Mouse (Mus musculus) macrophage (primary cell): ENCODE results near the gene Dupd1. TPM values are rescaled to one million over a fixed set of nuclear protein-coding genes. Genes with fewer than 3 reads are reported as not detected.

Experiments used
- H3K27ac ChIP-seq: fragments of 350-480 bp; formaldehyde crosslinking; 2 replicates; pipeline ENCODE4 v1.9.0; 2021
- H3K36me3 ChIP-seq: fragments of 350-480 bp; formaldehyde crosslinking; 2 replicates; pipeline ENCODE4 v1.9.0; 2021; ENCODE audit errors: inconsistent target
- H3K4me3 ChIP-seq: fragments of 350-480 bp; formaldehyde crosslinking; 2 replicates; pipeline ENCODE4 v1.9.0; 2021; ENCODE audit errors: inconsistent target
- H3K79me2 ChIP-seq: fragments of 350-480 bp; formaldehyde crosslinking; 2 replicates; pipeline ENCODE4 v1.9.0; 2021; ENCODE audit errors: inconsistent target
- WGBS: methylation state at CpG from one replicate; pipeline ENCODE4 v1.1.7; 2026; ENCODE audit warnings: inconsistent platforms; ENCODE audit not compliant: missing documents; 5-methylcytosine and 5-hydroxymethylcytosine counted together
- polyA plus RNA-seq: library from polyadenylated mRNA; stranded (reverse); fragments of 250-400 nt; gene quantifications from 3 replicates; pipeline ENCODE4 v1.2.4, GENCODE M21; 2018; ENCODE audit warnings: inconsistent platforms

Dupd1 gene
- polyA plus RNA-seq, 1 experiment from 2014 or later, result not detected

- no peaks in the 10 kb centered on the region for H3K36me3 ChIP-seq
- no peak overlapping the region for H3K4me3 ChIP-seq
- no peak overlapping the region for H3K27ac ChIP-seq
- no peaks in the 10 kb centered on the region for H3K79me2 ChIP-seq
- WGBS, result 28% methylated on average over 5 of the region's 5 CpGs
Observed at GRCm38 (mm10) chr14:21703255-21703654, 11.1 kb downstream of the Dupd1 start.

- Histone ChIP-seq H3K4me3 (no peak overlapping the region), H3K36me3 (no peaks in the 10 kb centered on the region)
Observed at GRCm38 (mm10) chr14:21702691-21703090, 11.7 kb downstream of the Dupd1 start.

DNA sequence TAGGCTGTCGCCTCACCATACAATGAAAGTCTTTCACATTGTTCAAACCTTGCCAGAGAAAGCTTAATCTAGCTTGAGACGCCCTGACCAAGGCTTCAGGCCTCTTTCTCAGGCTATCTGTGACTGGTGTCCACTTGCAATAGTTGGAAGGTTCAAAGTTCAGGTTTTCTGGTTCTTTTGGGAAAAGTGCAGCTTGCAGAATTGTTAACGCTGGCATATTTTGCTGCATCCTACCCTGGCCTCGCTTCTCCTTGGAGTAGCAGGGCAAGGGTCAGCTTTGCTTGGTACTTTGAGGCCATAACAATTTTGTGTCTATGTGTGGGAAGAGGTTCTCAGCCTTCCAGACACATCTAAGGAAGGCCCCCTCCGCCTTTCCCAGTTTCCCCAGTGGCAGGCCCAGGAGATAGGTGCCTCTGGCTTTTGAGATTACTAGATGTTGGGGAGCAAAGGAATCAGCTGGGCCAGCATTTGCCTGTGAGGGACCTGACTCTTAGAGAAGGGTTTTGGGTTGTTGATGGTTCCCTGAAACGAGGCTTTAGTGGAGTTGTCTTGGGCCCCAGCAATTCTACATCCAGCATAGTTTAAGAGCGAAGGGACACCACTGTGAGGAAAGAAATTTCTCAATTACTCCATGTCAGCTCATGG is 18.1 kb downstream of the Dupd1 start:
- H3K27ac ChIP-seq, result no peak overlapping the region
- no peaks in the 10 kb centered on the region for H3K36me3 ChIP-seq
- H3K4me3 ChIP-seq, result no peak overlapping the region
- no peaks in the 10 kb centered on the region for H3K79me2 ChIP-seq
- 99% methylated on average over 7 of the region's 7 CpGs for WGBS

More at GRCm38 (mm10) chr14:21702691-21703090, 11.7 kb downstream of the Dupd1 start:
- Histone ChIP-seq H3K27ac (no peak overlapping the region), H3K79me2 (no peaks in the 10 kb centered on the region)
- WGBS, result 91% methylated on average over 8 of the region's 8 CpGs

GRCm38 (mm10) chr14:21695020-21695419 is 19.4 kb downstream of the Dupd1 start:
- Histone ChIP-seq H3K36me3 (no peaks in the 10 kb centered on the region), H3K4me3 (no peak overlapping the region), H3K27ac (no peak overlapping the region), H3K79me2 (no peaks in the 10 kb centered on the region)
- 87% methylated on average over 6 of the region's 6 CpGs for WGBS

DNA sequence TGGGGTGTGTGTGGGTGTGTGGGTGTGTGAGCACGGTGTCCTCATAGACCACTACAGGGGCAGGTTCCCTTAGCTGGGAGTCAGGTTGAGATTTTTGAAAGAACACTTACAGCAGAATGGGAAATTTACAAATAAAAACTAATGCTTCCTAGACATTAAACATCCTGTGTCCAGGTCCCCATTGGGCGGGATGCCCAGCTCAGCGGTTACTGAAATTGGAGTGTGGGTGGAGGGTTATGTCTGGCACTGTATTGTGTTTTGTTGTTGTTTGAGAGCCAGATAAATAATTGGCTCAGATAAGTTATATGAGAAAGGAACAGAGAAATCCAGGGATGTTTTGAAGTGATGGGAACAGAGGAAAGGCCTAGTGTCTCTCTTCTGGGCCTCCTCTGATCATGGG is 23.3 kb downstream of the Dupd1 start:
- Histone ChIP-seq H3K79me2 (no peaks in the 10 kb centered on the region), H3K4me3 (no peak overlapping the region), H3K36me3 (no peaks in the 10 kb centered on the region), H3K27ac (no peak overlapping the region)
- 87% methylated on average over 3 of the region's 3 CpGs for WGBS

- no peak overlapping the region for H3K27ac ChIP-seq
- no peaks in the 10 kb centered on the region for H3K79me2 ChIP-seq
- WGBS, result 83% methylated on average over 39 of the region's 49 CpGs
- no peaks in the 10 kb centered on the region for H3K36me3 ChIP-seq
- no peak overlapping the region for H3K4me3 ChIP-seq
Observed at GRCm38 (mm10) chr14:21686376-21687279, 27.7 kb downstream of the Dupd1 start.

GRCm38 (mm10) chr14:21685411-21686146 is 28.8 kb downstream of the Dupd1 start:
- no peaks in the 10 kb centered on the region for H3K36me3 ChIP-seq
- H3K4me3 ChIP-seq, result no peak overlapping the region
- no peaks in the 10 kb centered on the region for H3K79me2 ChIP-seq
- H3K27ac ChIP-seq, result no peak overlapping the region
- 96% methylated on average over 10 of the region's 10 CpGs for WGBS

DNA sequence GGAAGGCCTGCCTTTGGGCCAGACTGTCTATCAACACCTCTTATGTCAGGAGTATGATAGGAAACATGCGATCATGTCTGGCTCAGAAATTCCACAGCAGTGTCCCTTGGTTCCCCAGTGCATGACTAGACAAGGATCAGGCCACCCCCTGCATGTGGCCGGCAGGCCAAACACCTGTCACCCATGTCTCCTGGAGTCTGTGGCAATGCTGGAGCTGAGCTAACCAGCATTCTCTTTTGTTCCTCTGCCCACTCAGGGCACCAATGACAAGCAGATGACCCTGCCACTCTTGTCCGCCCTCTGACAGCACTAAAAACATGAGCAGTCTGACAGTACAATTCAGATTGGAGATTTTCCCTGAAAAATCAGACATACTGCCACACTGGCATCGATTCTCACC is 30.5 kb downstream of the Dupd1 start:
- no peak overlapping the region for H3K4me3 ChIP-seq
- no peaks in the 10 kb centered on the region for H3K79me2 ChIP-seq
- 88% methylated on average over 4 of the region's 4 CpGs for WGBS
- no peak overlapping the region for H3K27ac ChIP-seq
- no peaks in the 10 kb centered on the region for H3K36me3 ChIP-seq

DNA sequence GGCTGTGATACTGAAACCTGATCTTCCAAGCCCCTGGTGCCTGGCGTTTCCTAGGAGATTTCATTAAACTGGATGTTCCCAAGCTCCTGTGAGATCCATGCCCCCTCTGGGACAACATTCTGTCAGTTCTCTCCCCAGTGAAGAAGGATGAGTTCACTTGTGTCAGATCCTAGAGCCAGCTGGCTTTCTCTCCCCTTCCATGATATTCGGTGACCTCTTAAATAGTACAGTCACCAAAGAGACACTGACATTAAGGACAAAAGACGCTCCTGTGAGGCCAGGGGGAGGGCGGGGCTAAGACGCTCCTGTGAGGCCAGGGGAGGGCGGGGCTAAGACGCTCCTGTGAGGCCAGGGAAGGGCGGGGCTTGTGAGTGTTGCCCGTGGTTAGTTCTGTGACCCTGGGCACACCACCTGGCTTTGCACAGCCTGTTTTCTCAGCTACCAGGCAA is 31.7 kb downstream of the Dupd1 start:
- WGBS, result 9% methylated on average over 9 of the region's 9 CpGs
- Histone ChIP-seq H3K4me3 (no peak overlapping the region), H3K27ac (no peak overlapping the region), H3K36me3 (no peaks in the 10 kb centered on the region), H3K79me2 (no peaks in the 10 kb centered on the region)

- H3K27ac ChIP-seq, result no peak overlapping the region
Observed at GRCm38 (mm10) chr14:21679631-21680201, 34.7 kb downstream of the Dupd1 start.

DNA sequence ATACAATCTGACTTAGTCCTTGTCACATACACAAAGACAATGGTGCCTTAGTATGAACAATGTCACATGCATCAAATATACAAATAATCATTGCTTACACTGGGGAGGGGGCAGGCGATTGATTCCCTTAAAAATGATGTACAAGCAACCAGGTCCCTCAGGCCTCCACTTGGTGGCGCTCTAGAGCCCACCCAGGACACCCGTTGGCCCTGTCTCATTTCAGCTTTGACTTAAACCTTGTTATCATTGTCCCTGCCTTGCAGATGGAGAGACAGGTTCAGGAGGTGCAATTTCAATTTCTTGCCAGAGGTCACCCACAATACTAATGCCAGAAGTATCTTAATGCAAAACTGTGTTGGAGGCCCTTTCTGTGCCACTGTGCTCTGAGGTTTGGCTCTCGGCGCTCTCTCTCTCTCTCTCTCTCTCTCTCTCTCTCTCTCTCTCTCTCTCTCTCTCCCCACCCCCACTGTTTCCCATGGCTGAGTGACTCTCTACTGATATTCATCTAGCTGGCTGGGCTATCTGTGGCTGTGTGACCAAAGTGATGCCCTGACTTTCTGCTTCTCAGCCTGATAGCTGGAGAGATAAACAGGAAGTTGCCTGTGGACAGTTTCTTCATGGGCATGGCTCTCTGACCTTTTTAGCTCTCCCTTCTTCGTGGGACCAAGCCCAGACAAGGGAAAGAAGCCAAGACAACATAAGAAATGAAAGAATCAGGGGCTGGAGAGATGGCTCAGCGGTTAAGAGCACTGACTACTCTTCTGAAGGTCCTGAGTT is 35.7 kb downstream of the Dupd1 start:
- 45% methylated on average over 6 of the region's 7 CpGs for WGBS
- no peaks in the 10 kb centered on the region for H3K36me3 ChIP-seq
- H3K79me2 ChIP-seq, result no peaks in the 10 kb centered on the region
- H3K4me3 ChIP-seq, result no peak overlapping the region
- no peak overlapping the region for H3K27ac ChIP-seq

More at GRCm38 (mm10) chr14:21679631-21680201, 34.7 kb downstream of the Dupd1 start:
- H3K79me2 ChIP-seq, result no peaks in the 10 kb centered on the region
- no peaks in the 10 kb centered on the region for H3K36me3 ChIP-seq
- H3K4me3 ChIP-seq, result no peak overlapping the region
- 25% methylated on average over 8 of the region's 8 CpGs for WGBS

GRCm38 (mm10) chr14:21676223-21676622 is 38.2 kb downstream of the Dupd1 start:
- no peak overlapping the region for H3K4me3 ChIP-seq
- no peak overlapping the region for H3K27ac ChIP-seq
- H3K36me3 ChIP-seq, result no peaks in the 10 kb centered on the region
- WGBS, result 79% methylated on average over 2 of the region's 2 CpGs
- no peaks in the 10 kb centered on the region for H3K79me2 ChIP-seq

DNA sequence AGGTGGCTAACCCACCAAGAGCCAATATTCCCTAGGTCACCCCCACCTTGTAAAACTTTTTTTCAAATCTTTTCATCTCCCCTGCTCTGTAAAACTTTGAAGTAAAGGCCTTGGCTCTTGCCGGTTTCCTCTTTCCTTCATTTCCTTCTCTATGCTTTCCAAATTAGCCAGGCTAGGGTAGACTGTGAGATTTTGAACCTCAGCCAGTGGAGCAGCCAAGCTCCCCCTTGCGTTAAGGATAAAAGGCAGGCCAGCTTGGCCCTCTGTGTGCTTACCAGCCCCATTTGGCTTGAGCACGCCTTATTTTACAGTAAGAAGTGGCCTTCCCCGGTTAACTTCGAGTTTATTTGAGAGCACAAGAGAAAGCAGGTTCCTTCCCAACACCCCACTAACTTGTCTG is 39.9 kb downstream of the Dupd1 start:
- 40% methylated on average over 5 of the region's 5 CpGs for WGBS
- Histone ChIP-seq H3K4me3 (no peak overlapping the region), H3K36me3 (no peaks in the 10 kb centered on the region), H3K79me2 (no peaks in the 10 kb centered on the region), H3K27ac (no peak overlapping the region)

GRCm38 (mm10) chr14:21673100-21673499 is 41.3 kb downstream of the Dupd1 start:
- 0 out of 2 replicates have a peak overlapping the region, but pooled peaks have one; percentile 25 for H3K27ac ChIP-seq
- 0 out of 2 replicates have a peak, but pooled peaks cover 6% of the 10 kb centered on the region for H3K36me3 ChIP-seq
- no peak overlapping the region for H3K4me3 ChIP-seq
- WGBS, result 96% methylated on average over 4 of the region's 4 CpGs
- H3K79me2 ChIP-seq, result no peaks in the 10 kb centered on the region
